Mouse (Mus musculus) megakaryocyte, embryonic 14.5 days (primary cell): ENCODE measurements at regions not wholly inside any gene's neighbourhood (a gene's known extent, or its start where the extent isn't known, plus 50 kb on each side); places are given as distances from the start of the nearest gene placed in this dataset.
"Not testable (repeated sequence)": the region's sequence is repeated elsewhere in the genome, so short reads cannot be mapped to it uniquely, and the experiment has no call there.

Experiments
- H3K27me3 ChIP-seq: replicated peaks from 2 replicates; pipeline ENCODE3; 2012; ENCODE audit warnings: inconsistent platforms
- H3K36me3 ChIP-seq: replicated peaks from 2 replicates; pipeline ENCODE3; 2012; ENCODE audit warnings: low read length, inconsistent platforms, mixed read lengths
- H3K4me1 ChIP-seq: 2 replicates; pipeline ENCODE4 v1.6.1; 2012; ENCODE audit warnings: inconsistent platforms
- H3K4me3 ChIP-seq: replicated peaks from 2 replicates; pipeline ENCODE3; 2012; ENCODE audit warnings: moderate library complexity, mild to moderate bottlenecking, inconsistent platforms
- H3K9me3 ChIP-seq: 2 replicates; pipeline ENCODE4 v1.6.1; 2012; ENCODE audit warnings: inconsistent platforms
- FLI1 ChIP-seq: IDR thresholded peaks from 2 replicates; pipeline ENCODE4 v1.6.1; 2012; ENCODE audit warnings: low read length, inconsistent platforms, mixed read lengths
- GATA1 ChIP-seq: IDR thresholded peaks from 3 replicates; pipeline ENCODE4 v1.6.1; 2012; ENCODE audit warnings: mixed read lengths, low read length, inconsistent platforms, borderline replicate concordance

GRCm38 (mm10) chr8:103788308-103788707 is 313.1 kb upstream of the Cdh5 start:
- H3K4me1 ChIP-seq: no peaks in the 10 kb centered on the region
- H3K4me3 ChIP-seq: no peak overlapping the region
- peaks cover 25% of the 10 kb centered on the region for H3K9me3 ChIP-seq
- H3K36me3 ChIP-seq: no peaks in the 10 kb centered on the region
- H3K27me3 ChIP-seq: no peaks in the 10 kb centered on the region
- TF ChIP-seq FLI1 (no peak), GATA1 (no peak)

- no peaks in the 10 kb centered on the region for H3K4me1 ChIP-seq
- H3K4me3 ChIP-seq: no peak overlapping the region
- TF ChIP-seq FLI1 (no peak), GATA1 (no peak)
- no peaks in the 10 kb centered on the region for H3K27me3 ChIP-seq
- H3K9me3 ChIP-seq: peaks cover 4% of the 10 kb centered on the region; the same call in 1 of the 2 replicates
- no peaks in the 10 kb centered on the region for H3K36me3 ChIP-seq
Measured at GRCm38 (mm10) chr8:103793331-103793730, 308.1 kb upstream of the Cdh5 start.

DNA sequence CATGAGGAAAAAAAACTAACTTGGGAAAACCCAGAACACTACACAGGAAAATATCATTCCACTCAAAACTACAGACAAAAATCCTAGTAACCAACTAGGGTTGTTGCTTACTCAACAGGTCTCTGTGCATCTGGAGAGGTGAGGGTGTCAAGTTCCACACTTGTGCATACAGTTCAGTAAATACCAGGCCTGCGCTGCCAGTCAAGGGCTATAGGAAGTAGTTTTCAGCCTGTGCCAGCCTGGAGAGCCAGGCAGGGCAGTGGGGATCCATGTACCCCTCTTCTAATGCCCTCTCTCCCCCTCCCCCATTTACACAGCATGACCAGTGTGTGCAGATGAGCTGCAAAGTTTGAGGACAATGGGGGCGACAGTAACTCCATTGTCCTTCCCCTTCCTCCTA is 302.8 kb upstream of the Cdh5 start:
- not testable (repeated sequence) for H3K27me3 ChIP-seq, H3K36me3 ChIP-seq, H3K4me1 ChIP-seq, H3K4me3 ChIP-seq
- H3K9me3 ChIP-seq: peaks cover 43% of the 10 kb centered on the region

DNA sequence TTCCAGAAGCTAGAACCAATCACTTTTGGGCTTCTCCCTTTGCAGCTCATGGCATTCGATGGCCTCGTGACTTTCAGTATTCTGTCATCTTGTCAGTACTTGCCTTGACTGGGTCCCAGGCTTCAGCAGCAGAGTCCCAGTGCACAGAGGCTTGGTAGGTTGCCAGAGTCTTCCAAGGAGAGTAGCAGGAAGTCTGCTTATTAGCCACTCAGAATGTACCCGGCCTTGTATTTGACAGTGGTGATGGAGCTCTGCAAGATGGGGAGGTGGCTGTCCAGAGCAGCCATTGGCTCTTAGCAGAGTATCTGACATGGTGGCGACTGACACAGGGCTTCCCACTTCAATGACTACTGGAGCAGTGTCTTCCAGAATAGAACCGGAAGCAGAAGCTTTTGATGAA is 293.3 kb upstream of the Cdh5 start:
- TF ChIP-seq GATA1: no peak
- TF ChIP-seq FLI1: no peak
- H3K27me3 ChIP-seq: no peaks in the 10 kb centered on the region
- H3K4me1 ChIP-seq: no peaks in the 10 kb centered on the region
- H3K36me3 ChIP-seq: no peaks in the 10 kb centered on the region
- no peak overlapping the region for H3K4me3 ChIP-seq
- peaks cover 60% of the 10 kb centered on the region for H3K9me3 ChIP-seq

- H3K4me1 ChIP-seq: no peaks in the 10 kb centered on the region
- no peak overlapping the region for H3K4me3 ChIP-seq
- peaks cover 63% of the 10 kb centered on the region for H3K9me3 ChIP-seq
- no peaks in the 10 kb centered on the region for H3K27me3 ChIP-seq
- TF ChIP-seq FLI1: no peak
- TF ChIP-seq GATA1: no peak
- H3K36me3 ChIP-seq: no peaks in the 10 kb centered on the region
Measured at GRCm38 (mm10) chr8:103808580-103808979, 292.8 kb upstream of the Cdh5 start.

GRCm38 (mm10) chr8:103809140-103809539 is 292.3 kb upstream of the Cdh5 start:
- Histone ChIP-seq H3K4me1 (no peaks in the 10 kb centered on the region), H3K4me3 (no peak overlapping the region), H3K27me3 (no peaks in the 10 kb centered on the region), H3K36me3 (no peaks in the 10 kb centered on the region), H3K9me3 (peaks cover 67% of the 10 kb centered on the region)
- TF ChIP-seq GATA1 (no peak), FLI1 (no peak)

- no peaks in the 10 kb centered on the region for H3K36me3 ChIP-seq
- TF ChIP-seq GATA1: no peak
- no peak for TF ChIP-seq FLI1
- H3K4me3 ChIP-seq: no peak overlapping the region
Measured at GRCm38 (mm10) chr8:103813954-103814591, 287.4 kb upstream of the Cdh5 start.

DNA sequence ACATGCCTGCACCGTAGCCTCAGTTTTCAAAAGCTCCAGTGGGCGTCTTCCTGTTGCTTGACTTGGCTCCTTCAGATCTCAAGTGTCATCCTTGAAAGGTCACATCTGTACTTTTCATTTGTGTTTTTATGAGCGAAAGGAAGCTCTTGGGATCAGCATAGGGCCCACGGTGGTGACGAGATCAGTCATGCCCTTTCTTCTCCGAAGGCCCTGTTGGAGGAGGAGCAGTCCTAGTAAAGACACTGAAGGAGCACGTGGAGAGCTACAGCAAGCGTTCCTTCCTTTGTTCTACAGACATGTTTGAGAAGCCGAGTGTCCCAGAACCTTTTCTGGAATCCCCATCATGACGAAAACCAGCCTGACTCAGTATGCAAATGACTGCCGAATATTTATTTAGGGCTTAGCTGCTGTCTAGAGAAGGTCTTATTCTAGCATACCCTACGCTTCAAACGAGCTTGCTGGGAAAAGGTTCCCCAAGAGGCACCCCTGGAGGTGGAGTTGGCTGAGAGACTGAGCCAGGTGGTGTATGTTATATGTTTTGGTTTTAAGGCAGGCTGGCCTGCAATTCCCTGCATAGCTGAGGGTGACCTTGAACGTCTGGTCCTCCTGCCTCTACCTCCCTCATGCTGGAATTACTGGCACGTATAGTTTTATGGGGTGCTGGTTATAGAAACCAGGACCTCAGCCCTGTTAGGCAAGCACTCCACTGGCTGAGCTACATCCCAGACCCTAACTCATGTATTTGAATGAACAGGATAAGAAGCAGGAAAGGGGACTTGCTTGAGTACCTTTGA is 285.1 kb upstream of the Cdh5 start:
- no peak for TF ChIP-seq GATA1
- TF ChIP-seq FLI1: no peak
- Histone ChIP-seq H3K4me3 (no peak overlapping the region), H3K36me3 (no peaks in the 10 kb centered on the region), H3K27me3 (no peaks in the 10 kb centered on the region), H3K4me1 (no peaks in the 10 kb centered on the region), H3K9me3 (peaks cover 40% of the 10 kb centered on the region)

More at GRCm38 (mm10) chr8:103813954-103814591, 287.4 kb upstream of the Cdh5 start:
- Histone ChIP-seq H3K27me3 (no peaks in the 10 kb centered on the region), H3K4me1 (no peaks in the 10 kb centered on the region), H3K9me3 (peaks cover 51% of the 10 kb centered on the region)

DNA sequence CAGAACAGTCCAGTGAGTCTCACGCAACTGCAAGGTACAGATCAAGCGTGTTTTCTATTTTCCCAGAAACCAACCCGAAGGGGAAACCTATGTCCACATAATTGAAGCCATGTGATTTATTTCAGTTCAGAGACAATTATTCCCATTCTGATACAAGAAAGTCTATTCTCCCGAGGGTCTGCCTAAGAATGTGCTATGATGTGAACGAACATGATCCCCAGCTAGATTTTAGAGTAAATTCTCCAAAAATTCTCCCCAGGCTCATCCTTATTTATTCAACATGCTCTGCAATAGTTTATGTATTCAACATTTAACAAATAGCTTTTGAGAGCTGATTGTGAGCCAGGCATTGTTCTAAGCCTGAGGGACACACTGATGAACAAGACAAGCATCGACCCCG is 277.9 kb upstream of the Cdh5 start:
- no peaks in the 10 kb centered on the region for H3K4me1 ChIP-seq
- H3K4me3 ChIP-seq: no peak overlapping the region
- H3K9me3 ChIP-seq: peaks cover 15% of the 10 kb centered on the region
- H3K27me3 ChIP-seq: no peaks in the 10 kb centered on the region
- H3K36me3 ChIP-seq: no peaks in the 10 kb centered on the region
- no peak for TF ChIP-seq GATA1
- no peak for TF ChIP-seq FLI1

- Histone ChIP-seq H3K9me3 (peaks cover 15% of the 10 kb centered on the region), H3K4me1 (no peaks in the 10 kb centered on the region), H3K27me3 (no peaks in the 10 kb centered on the region), H3K4me3 (no peak overlapping the region), H3K36me3 (no peaks in the 10 kb centered on the region)
- TF ChIP-seq FLI1 (no peak), GATA1 (no peak)
Measured at GRCm38 (mm10) chr8:103824747-103825146, 276.7 kb upstream of the Cdh5 start.

DNA sequence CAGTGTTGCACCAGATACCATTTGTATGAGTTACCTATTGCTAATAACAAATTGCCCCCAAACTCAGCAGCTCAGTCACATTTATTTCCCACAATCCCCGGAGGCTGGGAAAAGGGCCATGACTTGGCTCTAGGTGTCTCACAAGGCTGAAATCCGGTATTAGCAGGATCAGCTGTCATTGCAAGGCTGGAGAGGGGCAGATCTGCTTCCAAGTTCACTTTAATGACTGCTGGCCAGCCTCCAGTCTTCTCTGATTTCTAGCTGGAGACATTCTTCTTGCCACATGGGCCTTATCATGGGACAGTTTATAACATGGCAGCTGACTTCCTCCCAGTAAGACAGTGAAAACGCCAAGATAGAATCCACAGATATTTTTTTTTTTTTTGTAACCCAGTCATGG is 276.1 kb upstream of the Cdh5 start:
- TF ChIP-seq FLI1 (no peak), GATA1 (no peak)
- no peaks in the 10 kb centered on the region for H3K27me3 ChIP-seq
- H3K4me3 ChIP-seq: no peak overlapping the region
- H3K4me1 ChIP-seq: no peaks in the 10 kb centered on the region
- no peaks in the 10 kb centered on the region for H3K36me3 ChIP-seq
- peaks cover 15% of the 10 kb centered on the region for H3K9me3 ChIP-seq
